9 mouse cellular contexts compared by ENCODE assay signal in the genomic region with DNA sequence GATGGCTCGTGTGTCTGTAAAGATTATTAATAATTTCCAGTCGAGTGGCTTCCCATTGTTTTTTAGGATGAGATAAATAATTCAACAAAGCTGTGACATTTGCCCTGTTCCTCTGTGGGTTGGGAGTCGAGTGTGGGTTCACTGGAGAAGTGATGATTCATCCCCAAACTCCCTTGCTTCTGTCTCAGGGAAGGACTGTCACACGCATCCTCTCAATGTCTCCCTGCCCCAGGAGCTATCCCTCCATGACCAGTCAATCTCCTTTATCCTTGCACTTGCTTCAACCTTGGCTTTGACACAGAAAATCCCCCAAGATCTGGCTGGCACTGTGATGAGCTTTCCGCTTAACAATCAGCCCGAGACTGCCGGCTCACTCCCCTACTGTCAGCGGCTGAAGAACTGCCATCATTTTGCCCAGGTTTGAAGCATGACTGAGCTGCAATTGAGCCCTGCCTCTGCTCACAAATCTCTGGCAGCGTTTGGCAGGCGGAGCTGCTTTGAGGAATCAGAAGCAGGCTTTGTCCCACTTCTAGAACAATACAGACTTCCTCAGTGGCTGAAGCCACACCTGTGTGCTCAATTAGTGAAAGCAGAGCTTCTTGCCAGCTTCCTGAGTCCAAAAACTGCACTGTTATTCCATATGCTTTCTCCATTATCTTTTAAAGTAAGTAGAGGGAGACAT.
DNase-seq lines count a peak whose midpoint lies in the region; ATAC-seq and TF ChIP-seq lines count a peak whose summit lies in the region.
"Had no signal": no experiment of that assay in that cellular context is flagged by ENCODE, and none has a peak within 500 bp of the region (broad histone marks: within the 10 kb centered on the region; RNA-seq: fewer than 3 reads in every experiment).

No protein-coding gene starts in this region.

- no peak overlapping the region for H3K9ac ChIP-seq in limb, embryonic 14.5 days (ENCODE audit: low read depth, low read length, severe bottlenecking)
- H3K9ac ChIP-seq in heart, embryonic 16.5 days (ENCODE audit: low read length), result no peak overlapping the region
- 0 out of 2 replicates have a peak overlapping the region, but pooled peaks have one; percentile 7 for H3K9ac ChIP-seq in neural tube, embryonic 14.5 days (replicated peaks; ENCODE audit: low read depth, low read length)

- 64% methylated on average over 10 of the region's 10 CpGs for WGBS in limb, embryonic 14.5 days
- 74% methylated on average over 10 of the region's 10 CpGs for WGBS in limb, embryonic 10.5 days
- 51% methylated on average over 10 of the region's 10 CpGs for WGBS in heart, embryonic 16.5 days
- WGBS in neural tube, embryonic 14.5 days, result 29% methylated on average over 10 of the region's 10 CpGs

- no peak for TF ChIP-seq POLR2A in limb, embryonic 14.5 days (IDR thresholded peaks at IDR 0.05; ENCODE audit: borderline replicate concordance, extremely low read depth, insufficient read depth, insufficient read length)

- H3K4me3 ChIP-seq in limb, embryonic 14.5 days (replicated peaks; ENCODE audit: low read length), result no peak overlapping the region
- H3K4me3 ChIP-seq in limb, embryonic 10.5 days, result no peak overlapping the region
- no peak overlapping the region for H3K4me3 ChIP-seq in heart, embryonic 16.5 days (ENCODE audit: low read length)
- no peak overlapping the region for H3K4me3 ChIP-seq in neural tube, embryonic 14.5 days (ENCODE audit: low read depth, low read length)

- H3K4me2 ChIP-seq in limb, embryonic 14.5 days (replicated peaks; ENCODE audit: low read depth, low read length, severe bottlenecking), result no peak overlapping the region
- H3K4me2 ChIP-seq in heart, embryonic 16.5 days (ENCODE audit: low read depth, low read length), result no peak overlapping the region
- H3K4me2 ChIP-seq in neural tube, embryonic 14.5 days (ENCODE audit: low read depth, low read length), result no peak overlapping the region

- no peaks in the 10 kb centered on the region for H3K36me3 ChIP-seq in limb, embryonic 14.5 days (ENCODE audit: control insufficient read depth, insufficient read depth, low read length)
- no peaks in the 10 kb centered on the region for H3K36me3 ChIP-seq in limb, embryonic 10.5 days
- H3K36me3 ChIP-seq in heart, embryonic 16.5 days (ENCODE audit: control insufficient read depth, insufficient read depth), result no peaks in the 10 kb centered on the region
- H3K36me3 ChIP-seq in neural tube, embryonic 14.5 days (ENCODE audit: control insufficient read depth, insufficient read depth, low read length), result no peaks in the 10 kb centered on the region

- H3K27me3 ChIP-seq in limb, embryonic 14.5 days (ENCODE audit: control insufficient read depth, insufficient read depth, low read length), result no peaks in the 10 kb centered on the region
- no peaks in the 10 kb centered on the region for H3K27me3 ChIP-seq in limb, embryonic 10.5 days (ENCODE audit: low read depth, poor library complexity, severe bottlenecking)
- no peaks in the 10 kb centered on the region for H3K27me3 ChIP-seq in heart, embryonic 16.5 days (ENCODE audit: control insufficient read depth, insufficient read depth, low read length)
- no peaks in the 10 kb centered on the region for H3K27me3 ChIP-seq in neural tube, embryonic 14.5 days (ENCODE audit: control insufficient read depth, insufficient read depth, low read length)

- H3K4me1 ChIP-seq in limb, embryonic 14.5 days (ENCODE audit: control insufficient read depth, insufficient read depth, low read length), result no peaks in the 10 kb centered on the region
- 0 out of 2 replicates have a peak, but pooled peaks cover 4% of the 10 kb centered on the region for H3K4me1 ChIP-seq in limb, embryonic 10.5 days
- H3K4me1 ChIP-seq in heart, embryonic 16.5 days (ENCODE audit: control insufficient read depth, insufficient read depth, low read length), result no peaks in the 10 kb centered on the region
- H3K4me1 ChIP-seq in neural tube, embryonic 14.5 days (ENCODE audit: control insufficient read depth, insufficient read depth, low read length), result peaks cover 5% of the 10 kb centered on the region; the same call in 1 of the 2 replicates

- no peak for ATAC-seq in limb, embryonic 14.5 days (ENCODE audit: low FRiP score, low read depth)
- peak; percentile 45; the same call in 1 of the 2 replicates for ATAC-seq in heart, embryonic 16.5 days (replicated peaks; ENCODE audit: extremely low read depth, insufficient read depth, low FRiP score)
- peak; percentile 49; the same call in 1 of the 2 replicates for ATAC-seq in neural tube, embryonic 14.5 days (ENCODE audit: low read depth)
- no peak for ATAC-seq in erythroid progenitor cell, adult 5-6 weeks (replicated peaks; ENCODE audit: low FRiP score, poor library complexity, severe bottlenecking)

- peaks cover 4% of the 10 kb centered on the region; the same call in 1 of the 2 replicates for H3K9me3 ChIP-seq in limb, embryonic 14.5 days (ENCODE audit: control insufficient read depth, low read length)
- H3K9me3 ChIP-seq in limb, embryonic 10.5 days (replicated peaks), result no peaks in the 10 kb centered on the region
- H3K9me3 ChIP-seq in heart, embryonic 16.5 days (replicated peaks; ENCODE audit: control insufficient read depth, low read length), result peaks cover 3% of the 10 kb centered on the region; the same call in 1 of the 2 replicates
- no peaks in the 10 kb centered on the region for H3K9me3 ChIP-seq in neural tube, embryonic 14.5 days (ENCODE audit: control insufficient read depth, low read length)

- no peak overlapping the region for H3K27ac ChIP-seq in limb, embryonic 14.5 days (replicated peaks; ENCODE audit: low read depth, low read length)
- no peak overlapping the region for H3K27ac ChIP-seq in limb, embryonic 10.5 days
- no peak overlapping the region for H3K27ac ChIP-seq in heart, embryonic 16.5 days (ENCODE audit: low read length)
- peak overlapping the region; percentile 52 for H3K27ac ChIP-seq in neural tube, embryonic 14.5 days (ENCODE audit: low read depth, low read length)

- peak; percentile 5 for DNase-seq in embryo, embryonic 10.5 days (ENCODE audit: low spot score)
- no peak for DNase-seq in embryo, embryonic 9.5 days (ENCODE audit: extremely low spot score)
- DNase-seq in limb, embryonic 14.5 days (ENCODE audit: low spot score), result peak; percentile 18
- no peak for DNase-seq in limb, embryonic 10.5 days (ENCODE audit: low spot score)
- DNase-seq in lung, postnatal 10 days, result no peak
- DNase-seq: lung, postnatal 4 days had no signal

Comparison
In these comparisons a context has a peak if more than half of its experiments do, and no peak if none do; other contexts are left out.
1. DNase-seq: peak in embryo, embryonic 10.5 days (single experiment) and limb, embryonic 14.5 days (single experiment); none in embryo, embryonic 9.5 days (single experiment), limb, embryonic 10.5 days (single experiment) and lung, postnatal 10 days (single experiment).
2. ATAC-seq: peak in heart, embryonic 16.5 days (single experiment) and neural tube, embryonic 14.5 days (single experiment); none in limb, embryonic 14.5 days (single experiment) and erythroid progenitor cell, adult 5-6 weeks (single experiment).